Mouse (Mus musculus) lung, adult 18-20 months (tissue): ENCODE results near the gene Vamp2.
"Not testable (repeated sequence)": the region's sequence is repeated elsewhere in the genome, so short reads cannot be mapped to it uniquely, and the experiment has no call there.

Experiments
- DNase-seq, 2 experiments: peaks; one replicate each; pipeline ENCODE4 v3.0.0; 2022; ENCODE audit warnings: mixed read lengths in 2 of 2

The Vamp2 gene

GRCm38 (mm10) chr11:69086390-69086789 lies 1.9 kb upstream of the Vamp2 start:
- DNase-seq: no peak

DNA sequence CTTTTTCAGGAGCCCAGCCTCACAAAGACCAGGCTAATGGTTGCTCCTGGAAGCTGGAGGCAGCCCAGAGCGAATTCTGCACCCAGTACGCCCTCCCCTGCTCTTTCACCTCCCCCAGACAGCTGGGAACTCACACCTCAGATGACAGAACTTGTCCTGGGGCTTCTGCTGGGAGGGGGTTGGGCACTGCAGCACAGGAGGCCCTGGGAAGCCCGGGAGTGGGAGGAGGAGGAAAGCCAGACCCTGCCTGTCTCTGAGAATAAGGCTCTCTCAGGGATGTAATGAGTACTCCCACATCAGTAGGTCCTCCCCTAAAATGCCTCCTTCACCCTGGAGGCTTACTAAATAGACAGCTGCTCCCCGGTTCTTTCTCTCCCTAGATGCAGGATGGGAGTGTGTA lies 1.2 kb upstream of the Vamp2 start:
- no peak for DNase-seq

DNA sequence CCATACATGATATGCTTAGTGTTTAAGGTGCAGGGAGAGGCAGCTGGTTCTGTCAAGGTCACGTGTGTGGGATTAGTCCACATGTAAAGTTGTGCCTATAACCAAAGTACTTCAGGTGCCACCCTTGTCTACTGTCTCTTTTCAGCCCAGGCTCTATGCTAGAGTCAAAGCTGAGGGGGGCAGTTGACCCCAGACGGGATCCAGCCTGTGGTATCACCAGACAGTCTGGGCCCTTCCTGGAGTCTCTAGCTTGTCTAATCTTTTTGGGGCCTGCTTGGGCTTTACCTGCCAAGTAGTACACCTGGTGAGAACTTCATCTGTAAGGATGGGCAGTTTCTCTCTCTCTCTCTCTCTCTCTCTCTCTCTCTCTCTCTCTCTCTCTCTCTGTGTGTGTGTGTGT lies 693 bp upstream of the Vamp2 start:
- no peak for DNase-seq

DNA sequence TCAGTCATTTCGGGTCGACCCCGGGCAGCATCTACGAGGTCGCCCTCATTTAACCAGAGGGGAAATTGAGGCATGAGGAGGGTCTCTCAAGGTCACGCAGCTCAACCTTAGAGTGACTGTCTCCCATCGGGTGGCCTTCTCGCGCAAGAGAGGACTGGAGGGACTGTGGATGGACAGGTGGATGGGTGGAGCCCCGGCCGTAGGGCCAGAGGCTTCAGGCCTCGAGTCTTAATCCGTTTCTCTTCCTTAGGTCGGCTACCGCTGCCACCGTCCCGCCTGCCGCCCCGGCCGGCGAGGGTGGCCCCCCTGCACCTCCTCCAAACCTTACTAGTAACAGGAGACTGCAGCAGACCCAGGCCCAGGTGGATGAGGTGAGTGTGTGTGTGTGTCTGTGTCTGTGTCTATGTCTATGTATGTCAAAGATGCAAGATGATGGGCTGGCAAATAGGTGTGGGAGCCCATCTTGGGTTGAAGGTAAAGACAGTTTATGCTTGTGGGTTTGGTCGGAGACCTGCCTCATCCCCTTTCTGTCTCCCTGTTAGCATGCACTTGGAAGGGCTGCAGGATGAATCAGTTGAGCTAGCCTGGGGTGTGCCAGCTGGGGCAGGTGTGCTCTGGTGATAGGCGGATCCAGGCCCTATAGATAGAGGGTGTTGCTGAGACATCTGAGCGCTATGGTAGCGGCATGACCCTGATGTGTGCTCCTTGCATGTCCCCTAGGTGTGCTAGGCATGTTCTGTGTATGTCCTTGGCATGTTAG lies 746 bp downstream of the Vamp2 start:
- no peak for DNase-seq

DNA sequence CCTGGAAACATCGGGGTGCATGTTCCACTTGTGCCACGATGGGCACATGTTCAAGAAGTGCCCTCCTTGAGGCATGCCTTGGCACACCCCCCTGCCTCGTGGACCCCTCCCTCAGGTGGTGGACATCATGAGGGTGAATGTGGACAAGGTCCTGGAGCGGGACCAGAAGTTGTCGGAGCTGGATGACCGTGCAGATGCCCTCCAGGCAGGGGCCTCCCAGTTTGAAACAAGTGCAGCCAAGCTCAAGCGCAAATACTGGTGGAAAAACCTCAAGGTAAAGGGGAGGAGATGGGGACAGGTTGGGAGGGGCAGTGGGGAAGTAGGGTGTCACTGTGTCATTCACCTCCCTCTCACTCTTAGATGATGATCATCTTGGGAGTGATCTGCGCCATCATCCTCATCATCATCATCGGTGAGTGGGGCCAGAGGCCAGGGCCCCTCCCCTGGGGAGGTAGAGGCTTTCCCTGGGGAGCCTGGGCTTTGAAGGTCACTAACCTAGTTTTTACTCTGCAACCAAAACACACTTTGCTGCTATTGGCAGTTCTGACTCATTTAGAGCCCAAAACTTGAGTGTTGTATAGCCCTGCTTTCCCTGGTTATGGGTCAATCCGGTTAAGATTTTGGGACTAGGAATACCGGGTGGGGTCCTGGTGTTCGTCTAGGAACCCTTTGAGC lies 1.5 kb downstream of the Vamp2 start:
- DNase-seq: no peak

- DNase-seq: no peak
Measured at GRCm38 (mm10) chr11:69090367-69090766, 2.1 kb downstream of the Vamp2 start.

- no peak for DNase-seq
Measured at GRCm38 (mm10) chr11:69091566-69092385, 3.5 kb downstream of the Vamp2 start.

DNA sequence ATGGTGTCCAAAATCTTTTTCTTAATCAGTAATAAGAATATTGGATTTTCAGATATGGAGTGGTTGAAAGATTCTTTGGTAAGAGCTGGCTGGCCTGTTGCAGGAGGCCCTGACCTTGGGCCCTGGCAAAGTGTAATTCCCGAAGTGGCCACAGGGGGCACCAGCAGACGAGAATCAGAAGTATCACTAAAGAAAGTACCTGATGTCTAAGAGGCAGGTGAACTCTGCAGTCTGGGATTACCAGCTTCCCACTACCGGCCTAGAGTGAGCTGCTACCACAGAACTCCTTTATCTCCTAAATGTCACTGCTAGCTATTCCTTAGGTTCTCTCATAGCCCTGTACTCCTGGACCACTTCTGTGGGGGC lies 4.1 kb downstream of the Vamp2 start:
- peak; percentile 88 to 92 for DNase-seq

- DNase-seq: no peak
Measured at GRCm38 (mm10) chr11:69092871-69093270, 4.6 kb downstream of the Vamp2 start.

GRCm38 (mm10) chr11:69093856-69094255 lies 5.6 kb downstream of the Vamp2 start:
- DNase-seq: not testable (repeated sequence)

GRCm38 (mm10) chr11:69094697-69095429 lies 6.6 kb downstream of the Vamp2 start, which contains the start of gene Per1:
Gene Per1, plus strand, starts transcription at chr11:69095217.
- peak; percentile 100 for DNase-seq

DNA sequence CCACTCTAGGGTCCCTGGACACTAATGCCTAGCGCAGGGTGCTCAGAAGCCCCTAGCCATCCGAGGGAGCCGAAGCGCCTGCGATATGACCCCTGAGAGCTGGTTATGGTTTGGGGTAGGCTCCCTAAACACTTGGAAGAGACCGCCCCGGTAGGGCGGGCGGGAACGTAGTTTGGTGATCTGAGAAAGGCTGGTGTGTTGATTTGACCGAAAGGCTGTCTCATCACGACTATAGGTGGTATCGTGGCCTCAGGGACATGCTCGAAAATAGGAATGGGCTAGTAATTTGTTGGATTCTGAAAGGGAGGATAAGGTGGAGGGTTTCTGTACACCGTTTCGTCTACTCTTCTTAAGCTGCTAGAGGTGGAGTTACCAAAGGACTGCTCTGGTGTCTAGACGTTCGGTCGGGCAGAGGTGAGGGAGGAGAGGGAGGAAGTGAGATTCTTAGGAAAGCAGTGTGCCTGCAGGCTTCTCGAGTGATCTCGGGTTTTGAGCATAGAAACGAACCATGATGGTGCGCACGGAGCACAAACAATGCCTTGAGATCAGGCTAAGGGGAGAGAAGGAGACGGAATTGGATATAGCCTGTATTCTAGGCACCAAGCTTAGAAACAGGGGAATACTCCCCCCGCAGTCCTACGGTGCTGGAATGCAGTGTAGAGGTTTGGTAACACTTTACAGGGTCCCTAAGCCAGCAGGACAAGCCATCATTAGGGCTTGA lies 7.4 kb downstream of the Vamp2 start:
- peak; percentile 72 to 78 for DNase-seq

- no peak for DNase-seq
Measured at GRCm38 (mm10) chr11:69096360-69096986, 8.2 kb downstream of the Vamp2 start.

GRCm38 (mm10) chr11:69096987-69097900 lies 9.0 kb downstream of the Vamp2 start:
- peak; percentile 100 for DNase-seq

- DNase-seq: no peak
Measured at GRCm38 (mm10) chr11:69098039-69098761, 9.9 kb downstream of the Vamp2 start.

- peak; percentile 98 to 99 for DNase-seq
Measured at GRCm38 (mm10) chr11:69098762-69099091, 10.4 kb downstream of the Vamp2 start.

GRCm38 (mm10) chr11:69099177-69099914 lies 11.1 kb downstream of the Vamp2 start:
- peak; percentile 92 to 95 for DNase-seq

- peak; percentile 96 to 97 for DNase-seq
Measured at GRCm38 (mm10) chr11:69099915-69100345, 11.6 kb downstream of the Vamp2 start.
